Mouse (Mus musculus) heart, embryonic 14.5 days (tissue): ENCODE measurements at regions not wholly inside any gene's neighbourhood (a gene's known extent, or its start where the extent isn't known, plus 50 kb on each side); places are given as distances from the start of the nearest gene placed in this dataset.

Experiments
- ATAC-seq: fragments of 200-750 bp; cut with Nextera tagmentation; 2 replicates; pipeline ENCODE4 v1.8.0; 2017; ENCODE audit warnings: low read depth, moderate TSS enrichment; ENCODE audit not compliant: insufficient number of reproducible peaks, insufficient read depth, low FRiP score
- H3K27ac ChIP-seq, 2 experiments: fragments of 200-500 bp in 1 of 2; fragments of 300-500 bp in 1 of 2; sonication (generic) in 1 of 2; replicated peaks in 1 of 2; 2 replicates each; pipeline ENCODE4 v1.5.1; 2012 to 2014; ENCODE audit warnings: low read depth in 2 of 2, low read length in 2 of 2, control low read depth in 1 of 2, mild to moderate bottlenecking in 1 of 2, mixed read lengths in 1 of 2; ENCODE audit not compliant: control insufficient read depth in 1 of 2, insufficient read depth in 1 of 2
- H3K27me3 ChIP-seq: fragments of 300-500 bp; sonication (generic); 2 replicates; pipeline ENCODE4 v1.6.1; 2014; ENCODE audit warnings: mild to moderate bottlenecking, low read length, control low read depth; ENCODE audit not compliant: control insufficient read depth, insufficient read depth
- H3K36me3 ChIP-seq: fragments of 300-500 bp; sonication (generic); 2 replicates; pipeline ENCODE4 v1.6.1; 2014; ENCODE audit warnings: mild to moderate bottlenecking, control low read depth, low read length, mixed read lengths; ENCODE audit not compliant: control insufficient read depth, insufficient read depth
- H3K4me1 ChIP-seq, 2 experiments: fragments of 200-500 bp in 1 of 2; fragments of 300-500 bp in 1 of 2; sonication (generic) in 1 of 2; 2 replicates each; pipeline ENCODE4 v1.6.1; 2012 to 2014; ENCODE audit warnings: low read length in 2 of 2, control low read depth in 1 of 2, mixed read lengths in 1 of 2; ENCODE audit not compliant: control insufficient read depth in 2 of 2, insufficient read depth in 2 of 2
- H3K4me2 ChIP-seq: fragments of 300-500 bp; sonication (generic); 2 replicates; pipeline ENCODE4 v1.6.1; 2014; ENCODE audit warnings: mild to moderate bottlenecking, low read length
- H3K4me3 ChIP-seq, 2 experiments: fragments of 200-500 bp in 1 of 2; fragments of 300-500 bp in 1 of 2; sonication (generic) in 1 of 2; 2 replicates each; pipeline ENCODE4 v1.5.1; 2012 to 2014; ENCODE audit warnings: low read length in 2 of 2, mild to moderate bottlenecking in 2 of 2, control low read depth in 1 of 2, low read depth in 1 of 2, moderate library complexity in 1 of 2; ENCODE audit not compliant: control insufficient read depth in 1 of 2, insufficient read depth in 1 of 2
- H3K9ac ChIP-seq: fragments of 300-500 bp; sonication (generic); 2 replicates; pipeline ENCODE4 v1.6.1; 2014; ENCODE audit warnings: mild to moderate bottlenecking, low read length
- H3K9me3 ChIP-seq: fragments of 300-500 bp; sonication (generic); 2 replicates; pipeline ENCODE4 v1.6.1; 2016; ENCODE audit warnings: low read length, control low read depth; ENCODE audit not compliant: control insufficient read depth
- WGBS: fragments of 180-500 bp; shearing (Covaris S2); extraction: QIAGEN DNeasy Blood & Tissue Kit; methylation state at CpG from one replicate; pipeline ENCODE4 v1.1.7; 2014; 5-methylcytosine and 5-hydroxymethylcytosine counted together

DNA sequence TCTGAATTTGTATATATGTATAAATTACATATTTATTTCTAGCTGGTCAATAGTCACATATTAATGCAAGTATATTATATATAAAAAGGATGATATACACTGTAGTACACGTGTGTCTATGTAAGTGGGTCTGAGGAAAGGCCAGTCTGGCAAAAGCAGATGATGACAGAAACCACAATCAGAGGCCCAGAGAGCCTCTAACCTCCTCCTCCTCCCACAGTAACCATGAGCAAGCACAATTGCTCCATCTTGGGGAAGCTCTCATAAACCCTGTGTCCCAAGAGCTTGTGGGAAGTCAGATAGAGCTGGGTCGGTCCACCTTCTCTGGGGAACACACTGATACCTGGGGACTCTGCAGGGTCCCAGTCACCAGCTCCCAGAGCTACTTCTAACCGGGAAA is 263.9 kb upstream of the Zfp507 start:
- no peaks in the 10 kb centered on the region for H3K9me3 ChIP-seq
- H3K36me3 ChIP-seq = no peaks in the 10 kb centered on the region
- H3K4me2 ChIP-seq = no peak overlapping the region
- no peak for ATAC-seq
- H3K4me1 ChIP-seq = 0 out of 4 replicates have a peak, but pooled peaks cover 0 to 2% of the 10 kb centered on the region in 2 experiments
- H3K9ac ChIP-seq = no peak overlapping the region
- H3K27ac ChIP-seq = no peak overlapping the region
- WGBS = 73% methylated on average over 3 of the region's 3 CpGs
- no peaks in the 10 kb centered on the region for H3K27me3 ChIP-seq
- H3K4me3 ChIP-seq = no peak overlapping the region

GRCm38 (mm10) chr7:36061679-36062078 is 258.9 kb upstream of the Zfp507 start:
- Histone ChIP-seq H3K36me3 (no peaks in the 10 kb centered on the region), H3K27me3 (no peaks in the 10 kb centered on the region), H3K4me1 (0 out of 4 replicates have a peak, but pooled peaks cover 0 to 2% of the 10 kb centered on the region in 2 experiments), H3K4me3 (no peak overlapping the region), H3K9ac (no peak overlapping the region), H3K27ac (no peak overlapping the region), H3K4me2 (no peak overlapping the region), H3K9me3 (no peaks in the 10 kb centered on the region)
- ATAC-seq = no peak
- WGBS = 83% methylated on average over 4 of the region's 4 CpGs

GRCm38 (mm10) chr7:36060426-36060825 is 257.6 kb upstream of the Zfp507 start:
- H3K36me3 ChIP-seq = no peaks in the 10 kb centered on the region
- 0 out of 4 replicates have a peak, but pooled peaks cover 0 to 2% of the 10 kb centered on the region in 2 experiments for H3K4me1 ChIP-seq
- no peak overlapping the region for H3K4me2 ChIP-seq
- H3K9me3 ChIP-seq = no peaks in the 10 kb centered on the region
- H3K4me3 ChIP-seq = no peak overlapping the region
- WGBS = 50% methylated on average over 4 of the region's 4 CpGs
- no peaks in the 10 kb centered on the region for H3K27me3 ChIP-seq
- ATAC-seq = no peak
- no peak overlapping the region for H3K9ac ChIP-seq
- no peak overlapping the region for H3K27ac ChIP-seq

DNA sequence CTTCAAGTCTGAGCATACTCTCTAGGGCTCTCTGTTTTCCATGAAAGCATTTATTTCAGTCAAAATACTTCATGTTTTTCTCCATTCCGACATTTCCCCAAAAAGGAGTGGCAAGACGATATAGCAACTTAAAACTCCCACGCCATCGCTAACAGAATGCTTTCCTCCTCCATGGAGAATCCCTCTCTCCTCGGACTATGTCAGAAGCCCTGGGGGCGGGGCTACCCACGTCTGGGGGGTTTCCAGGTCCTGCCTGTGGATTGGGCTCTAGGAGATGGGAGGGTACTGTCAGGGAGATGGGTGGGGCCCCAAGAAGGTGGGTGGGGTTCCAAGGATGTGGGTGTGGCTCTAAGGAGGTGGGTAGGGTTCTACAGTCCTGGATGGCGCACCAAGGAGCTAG is 243.2 kb upstream of the Zfp507 start:
- ATAC-seq = no peak
- Histone ChIP-seq H3K4me1 (no peaks in the 10 kb centered on the region), H3K36me3 (no peaks in the 10 kb centered on the region), H3K27ac (no peak overlapping the region), H3K9ac (no peak overlapping the region), H3K27me3 (no peaks in the 10 kb centered on the region), H3K4me2 (no peak overlapping the region), H3K9me3 (no peaks in the 10 kb centered on the region), H3K4me3 (no peak overlapping the region)
- 79% methylated on average over 8 of the region's 8 CpGs for WGBS

- H3K9me3 ChIP-seq = no peaks in the 10 kb centered on the region
- H3K4me2 ChIP-seq = no peak overlapping the region
- no peak overlapping the region for H3K27ac ChIP-seq
- no peaks in the 10 kb centered on the region for H3K4me1 ChIP-seq
- 84% methylated on average over 3 of the region's 3 CpGs for WGBS
- no peak overlapping the region for H3K9ac ChIP-seq
- H3K36me3 ChIP-seq = no peaks in the 10 kb centered on the region
- H3K27me3 ChIP-seq = no peaks in the 10 kb centered on the region
- no peak; the same call in 1 of the 2 replicates for ATAC-seq
- no peak overlapping the region for H3K4me3 ChIP-seq
Measured at GRCm38 (mm10) chr7:36031881-36032280, 229.1 kb upstream of the Zfp507 start.

DNA sequence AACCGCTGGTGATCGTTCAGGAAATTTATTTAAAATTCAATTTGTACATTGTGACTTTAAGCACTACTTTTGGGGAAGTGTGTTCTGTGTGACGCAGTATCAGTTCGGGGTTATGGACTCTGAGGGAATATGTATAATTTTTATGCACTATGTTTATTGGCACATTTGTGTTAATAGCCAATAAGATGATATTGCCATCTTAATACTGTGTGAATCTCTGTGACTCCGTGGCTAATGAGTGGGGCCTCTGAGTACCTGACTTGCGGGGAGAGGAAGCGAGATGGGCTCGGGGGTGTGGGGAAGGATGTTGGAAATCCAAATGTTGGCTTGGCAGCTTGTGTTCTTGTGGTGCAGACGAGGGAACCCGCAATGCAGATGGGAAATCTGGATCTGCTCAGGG is 220.2 kb upstream of the Zfp507 start:
- 75% methylated on average over 10 of the region's 10 CpGs for WGBS
- no peaks in the 10 kb centered on the region for H3K36me3 ChIP-seq
- no peak overlapping the region for H3K4me2 ChIP-seq
- H3K27ac ChIP-seq = no peak overlapping the region
- H3K27me3 ChIP-seq = no peaks in the 10 kb centered on the region
- no peak overlapping the region for H3K4me3 ChIP-seq
- H3K4me1 ChIP-seq = no peaks in the 10 kb centered on the region; a peak in 1 of 4 replicates
- H3K9ac ChIP-seq = no peak overlapping the region
- no peaks in the 10 kb centered on the region for H3K9me3 ChIP-seq
- no peak for ATAC-seq

DNA sequence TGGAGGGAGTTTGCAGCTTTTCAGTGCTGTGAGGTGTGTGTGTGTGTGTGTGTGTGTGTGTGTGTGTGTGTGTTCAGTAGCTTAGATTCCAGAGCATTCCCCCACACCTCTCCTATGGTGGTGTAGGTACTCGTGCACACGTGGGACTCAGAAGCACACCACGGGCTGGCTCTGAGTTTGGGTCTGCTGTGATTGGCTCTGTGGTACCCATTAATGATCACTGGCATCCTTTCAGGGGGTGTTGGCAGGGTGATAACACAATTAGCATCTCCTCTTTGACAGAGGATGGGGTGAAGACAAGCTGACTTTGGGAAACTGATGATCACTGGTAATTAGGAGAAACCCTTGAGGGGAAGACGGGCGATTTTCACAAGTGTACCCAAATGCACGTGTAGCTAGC is 219.7 kb upstream of the Zfp507 start:
- WGBS = 77% methylated on average over 6 of the region's 6 CpGs
- Histone ChIP-seq H3K27ac (no peak overlapping the region), H3K36me3 (no peaks in the 10 kb centered on the region), H3K9me3 (no peaks in the 10 kb centered on the region), H3K27me3 (no peaks in the 10 kb centered on the region), H3K4me3 (no peak overlapping the region), H3K9ac (no peak overlapping the region), H3K4me1 (no peaks in the 10 kb centered on the region; a peak in 1 of 4 replicates), H3K4me2 (no peak overlapping the region)
- ATAC-seq = no peak

GRCm38 (mm10) chr7:36016926-36017753 is 214.3 kb upstream of the Zfp507 start:
- Histone ChIP-seq H3K9ac (no peak overlapping the region), H3K27ac (no peak overlapping the region), H3K27me3 (no peaks in the 10 kb centered on the region), H3K4me1 (no peaks in the 10 kb centered on the region), H3K36me3 (no peaks in the 10 kb centered on the region), H3K4me3 (no peak overlapping the region), H3K4me2 (no peak overlapping the region), H3K9me3 (no peaks in the 10 kb centered on the region)
- WGBS = 74% methylated on average over 19 of the region's 19 CpGs
- no peak for ATAC-seq
